Mouse (Mus musculus) MEL (cell line): Measurements from ENCODE around the gene Tmem126a. TPM values are rescaled to one million over a fixed set of nuclear protein-coding genes. Genes with fewer than 3 reads are reported as not detected.

Source experiments
- DNase-seq: peaks from one replicate; pipeline ENCODE4 v3.0.0; 2011; ENCODE audit warnings: low read depth, low spot score
- H3K27ac ChIP-seq: 2 replicates; pipeline ENCODE4 v1.5.1; 2012; ENCODE audit warnings: low read depth, mild to moderate bottlenecking, control low read depth, low read length, moderate library complexity; ENCODE audit not compliant: control insufficient read depth
- H3K27me3 ChIP-seq, 2 experiments: fragments of 150-350 bp in 1 of 2; sonication (generic) in 1 of 2; 2 replicates each; pipeline ENCODE4 v1.6.1; 2012; ENCODE audit warnings: low read length in 2 of 2, mild to moderate bottlenecking in 2 of 2, improper control_type of control experiment in 1 of 2, moderate library complexity in 1 of 2; ENCODE audit not compliant: insufficient read depth in 2 of 2, control insufficient read depth in 1 of 2
- H3K36me3 ChIP-seq, 2 experiments: 2 replicates each; pipeline ENCODE4 v1.6.1; 2012 to 2014; ENCODE audit warnings: low read length in 2 of 2, improper control_type of control experiment in 1 of 2, inconsistent platforms in 1 of 2, mild to moderate bottlenecking in 1 of 2; ENCODE audit not compliant: insufficient read depth in 2 of 2, control insufficient read depth in 1 of 2
- H3K4me1 ChIP-seq, 2 experiments: fragments of 150-350 bp in 1 of 2; sonication (generic) in 1 of 2; 2 replicates each; pipeline ENCODE4 v1.6.1; 2012; ENCODE audit warnings: low read length in 2 of 2, improper control_type of control experiment in 1 of 2, mild to moderate bottlenecking in 1 of 2; ENCODE audit not compliant: insufficient read depth in 2 of 2, control insufficient read depth in 1 of 2
- H3K4me3 ChIP-seq, 2 experiments: fragments of 150-350 bp in 1 of 2; sonication (generic) in 1 of 2; 2 replicates each; pipeline ENCODE4 v1.5.1; 2012; ENCODE audit warnings: low read depth in 2 of 2, low read length in 2 of 2, mild to moderate bottlenecking in 2 of 2, moderate library complexity in 2 of 2, control low read depth in 1 of 2, improper control_type of control experiment in 1 of 2; ENCODE audit not compliant: control insufficient read depth in 1 of 2, insufficient read depth in 1 of 2
- H3K79me2 ChIP-seq: 2 replicates; pipeline ENCODE4 v1.6.1; 2012; ENCODE audit warnings: mild to moderate bottlenecking, low read length, moderate library complexity; ENCODE audit not compliant: control insufficient read depth, poor library complexity, insufficient read depth
- H3K9ac ChIP-seq: 2 replicates; pipeline ENCODE4 v1.6.1; 2012; ENCODE audit warnings: low read depth, mild to moderate bottlenecking, control low read depth, low read length, moderate library complexity; ENCODE audit not compliant: control insufficient read depth, poor library complexity, severe bottlenecking
- H3K9me3 ChIP-seq: fragments of 150-350 bp; sonication (generic); replicated peaks from 2 replicates; pipeline ENCODE4 v1.6.1; 2012; ENCODE audit warnings: mild to moderate bottlenecking, low read length, improper control_type of control experiment, moderate library complexity; ENCODE audit not compliant: insufficient read depth
- BHLHE40 ChIP-seq: IDR thresholded peaks from 2 replicates; pipeline ENCODE4 v1.6.1; 2012; ENCODE audit warnings: low read depth, mild to moderate bottlenecking, inconsistent platforms, low read length, improper control_type of control experiment, borderline replicate concordance
- CHD1 ChIP-seq: IDR thresholded peaks from 2 replicates; pipeline ENCODE4 v1.6.1; 2012; ENCODE audit warnings: low read depth, mild to moderate bottlenecking, inconsistent platforms, low read length, improper control_type of control experiment
- CTCF ChIP-seq, 3 experiments: IDR thresholded peaks in 2 of 3; conservative IDR thresholded peaks in 1 of 3; 2 replicates each; pipeline ENCODE4 v1.5.1; 2011 to 2012; ENCODE audit warnings: low read length in 3 of 3, low read depth in 2 of 3, mild to moderate bottlenecking in 2 of 3, improper control_type of control experiment in 1 of 3, inconsistent platforms in 1 of 3, mixed read lengths in 1 of 3, moderate library complexity in 1 of 3; ENCODE audit not compliant: control insufficient read depth in 1 of 3, insufficient read depth in 1 of 3, poor library complexity in 1 of 3, severe bottlenecking in 1 of 3
- MAX ChIP-seq: IDR thresholded peaks from 2 replicates; pipeline ENCODE4 v1.6.1; 2011; ENCODE audit warnings: low read length, improper control_type of control experiment
- MEF2A ChIP-seq: IDR thresholded peaks from 2 replicates; pipeline ENCODE4 v1.6.1; 2014; ENCODE audit warnings: low read depth, mild to moderate bottlenecking, inconsistent platforms, low read length, improper control_type of control experiment; ENCODE audit not compliant: poor library complexity, insufficient replicate concordance, severe bottlenecking; ENCODE audit errors: extremely low read depth
- MXI1 ChIP-seq: IDR thresholded peaks from 2 replicates; pipeline ENCODE4 v1.6.1; 2011; ENCODE audit warnings: mild to moderate bottlenecking, low read depth, low read length, improper control_type of control experiment
- MYC ChIP-seq: IDR thresholded peaks from 2 replicates; pipeline ENCODE4 v1.6.1; 2011; ENCODE audit warnings: low read depth, mild to moderate bottlenecking, low read length, improper control_type of control experiment, moderate library complexity
- POLR2A ChIP-seq, 2 experiments: IDR thresholded peaks; 2 replicates each; pipeline ENCODE4 v1.6.1; 2011 to 2012; ENCODE audit warnings: low read length in 2 of 2, mild to moderate bottlenecking in 2 of 2, control low read depth in 1 of 2, improper control_type of control experiment in 1 of 2, low read depth in 1 of 2, moderate library complexity in 1 of 2; ENCODE audit not compliant: control insufficient read depth in 1 of 2, insufficient read depth in 1 of 2, poor library complexity in 1 of 2
- SIN3A ChIP-seq: IDR thresholded peaks from 2 replicates; pipeline ENCODE4 v1.6.1; 2012; ENCODE audit warnings: low read length, improper control_type of control experiment, inconsistent platforms
- UBTF ChIP-seq: IDR thresholded peaks from 2 replicates; pipeline ENCODE4 v1.6.1; 2012; ENCODE audit warnings: low read depth, mild to moderate bottlenecking, inconsistent platforms, low read length, improper control_type of control experiment, moderate library complexity, borderline replicate concordance; ENCODE audit not compliant: insufficient read depth
- ZMIZ1 ChIP-seq: IDR thresholded peaks from 2 replicates; pipeline ENCODE4 v1.6.1; 2012; ENCODE audit warnings: low read depth, mild to moderate bottlenecking, inconsistent platforms, low read length, improper control_type of control experiment, moderate library complexity
- polyA plus RNA-seq, 2 experiments: library from polyadenylated mRNA; stranded (reverse) in 1 of 2; unstranded in 1 of 2; fragments of >175 nt in 1 of 2; fragments of >200 nt in 1 of 2; gene quantifications; 2 replicates each; pipeline versions ENCODE4 v1.2.1 to v1.2.4; 2012; ENCODE audit warnings: low replicate concordance in 2 of 2, low read depth in 1 of 2; ENCODE audit not compliant: insufficient read length in 2 of 2, insufficient read depth in 1 of 2, missing spikeins in 1 of 2
- total RNA-seq: library from RNA; depleted of rRNA; stranded (reverse); fragments of 300-350 nt; gene quantifications from 2 replicates; pipeline ENCODE4 v1.2.3, GENCODE M21; 2012

Tmem126a gene
- total and polyA plus RNA-seq, 3 experiments = 10.3 to 11.9 TPM; not detected in 1

GRCm38 (mm10) chr7:90444206-90444605 is 12.8 kb downstream of the Tmem126a start:
- Histone ChIP-seq H3K79me2 (peaks cover 36% of the 10 kb centered on the region), H3K4me3 (peak overlapping the region; percentile 95 to 100), H3K4me1 (peaks cover 4 to 5% of the 10 kb centered on the region in 2 experiments; a peak in 3 of 4 replicates), H3K36me3 (peaks cover 23% of the 10 kb centered on the region in 2 experiments), H3K9ac (peak overlapping the region; percentile 99), H3K27me3 (no peaks in the 10 kb centered on the region), H3K27ac (peak overlapping the region; percentile 40; the same call in 1 of the 2 replicates), H3K9me3 (no peaks in the 10 kb centered on the region)
- TF ChIP-seq MXI1 (peak; percentile 13; the same call in 1 of the 2 replicates), ZMIZ1 (no peak), CHD1 (no peak)
- peak; percentile 56 for DNase-seq

GRCm38 (mm10) chr7:90443101-90444091 is 13.6 kb downstream of the Tmem126a start:
- H3K4me3 ChIP-seq = peak overlapping the region; percentile 95 to 100
- TF ChIP-seq SIN3A (no peak), MEF2A (no peak), MYC (no peak), MAX (no peak; the same call in none of the 2 replicates), BHLHE40 (no peak), ZMIZ1 (0 out of 2 replicates have a peak, but pooled peaks have one; percentile 24), CTCF (IDR thresholded peaks at IDR 0.05 in 2 of 3, conservative IDR thresholded peaks at IDR 0.05 in 1 of 3; ENCODE audit: control insufficient read depth in 1 of 3, insufficient read depth in 1 of 3, low read depth in 2 of 3, low read length in 3 of 3, poor library complexity in 1 of 3, severe bottlenecking in 1 of 3) (peak in 1 of 3 experiments; percentile 30; a peak in 1 of 6 replicates), MXI1 (peak; percentile 62), POLR2A (IDR thresholded peaks at IDR 0.05; ENCODE audit: control insufficient read depth in 1 of 2, insufficient read depth in 1 of 2, low read depth in 1 of 2, low read length in 2 of 2, poor library complexity in 1 of 2) (peak in 1 of 2 experiments; percentile 64; a peak in 1 of 4 replicates), UBTF (peak; percentile 43; the same call in 1 of the 2 replicates)
- TF ChIP-seq, all 39 proteins: peak for 5
- no peaks in the 10 kb centered on the region for H3K9me3 ChIP-seq
- no peaks in the 10 kb centered on the region for H3K27me3 ChIP-seq
- peak overlapping the region; percentile 59 for H3K27ac ChIP-seq
- peak; percentile 60 for DNase-seq
- H3K4me1 ChIP-seq = peaks cover 4 to 5% of the 10 kb centered on the region in 2 experiments; a peak in 3 of 4 replicates
- H3K79me2 ChIP-seq = peaks cover 34% of the 10 kb centered on the region
- peak overlapping the region; percentile 99 for H3K9ac ChIP-seq
- peaks cover 19 to 22% of the 10 kb centered on the region in 2 experiments for H3K36me3 ChIP-seq
